Mouse (Mus musculus): ENCODE measurements at regions not wholly inside any gene's neighbourhood (a gene's known extent, or its start where the extent isn't known, plus 50 kb on each side); places are given as distances from the start of the nearest gene placed in this dataset.

- TF ChIP-seq EP300 (IDR thresholded peaks at IDR 0.05; ENCODE audit: insufficient read depth, low read depth, low read length) (no peak), POLR2A (IDR thresholded peaks at IDR 0.05; ENCODE audit: insufficient read depth, low read depth, low read length) (no peak), CTCF (IDR thresholded peaks at IDR 0.05) (no peak)
Measured at GRCm38 (mm10) chr14:17578776-17579175, 81.3 kb upstream of the Thrb start.

Measured in heart, adult 2 months (tissue).